Mouse (Mus musculus) kidney, adult 2 months (tissue): Measurements from ENCODE around the gene Mapk12.

Experiments
- CTCF ChIP-seq: fragments of 200-500 bp; conservative IDR thresholded peaks from 2 replicates; pipeline ENCODE4 v1.5.1; 2011; ENCODE audit warnings: low read depth, mild to moderate bottlenecking, control low read depth, low read length, moderate library complexity, mixed read lengths; ENCODE audit not compliant: insufficient read depth, insufficient read length
- POLR2A ChIP-seq: fragments of 200-500 bp; IDR thresholded peaks from one replicate; pipeline ENCODE4 v1.6.1; 2011; ENCODE audit warnings: low read depth, low read length, control low read depth

DNA sequence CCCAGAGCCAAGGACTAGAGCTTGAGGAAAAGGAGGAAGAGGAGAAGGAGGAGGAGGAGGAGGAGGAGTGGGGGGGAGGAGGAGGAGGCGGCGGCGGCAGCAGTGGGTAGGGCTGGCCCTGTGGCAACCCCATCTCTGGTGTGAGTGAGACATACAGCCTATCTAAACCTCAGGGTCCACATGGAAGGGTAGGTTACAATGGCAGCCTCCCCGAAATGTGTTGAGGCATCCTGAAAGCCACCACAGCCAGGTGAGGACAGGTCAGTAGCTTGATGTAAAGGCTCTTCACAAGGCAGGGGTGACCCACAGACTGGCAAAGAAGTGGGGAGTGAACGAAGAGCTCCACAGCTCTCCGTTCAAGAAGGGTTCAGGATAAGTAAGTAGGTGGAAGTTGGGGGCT, 2.0 kb downstream of the Mapk12 start:
- TF ChIP-seq CTCF (no peak), POLR2A (no peak)
